Mouse (Mus musculus) thymus, postnatal 4 days (tissue): ENCODE measurements around the gene Rpap1.

ENCODE experiments used
- DNase-seq: peaks from one replicate; pipeline ENCODE4 v3.0.0; 2021

The Rpap1 gene

GRCm38 (mm10) chr2:119798246-119798927, 11.1 kb upstream of the Rpap1 start:
- DNase-seq: peak; percentile 76

GRCm38 (mm10) chr2:119797279-119797783, 10.0 kb upstream of the Rpap1 start, which contains the start of gene Tyro3:
TSS of gene Tyro3 (plus strand) at chr2:119797733.
- no peak for DNase-seq

- no peak for DNase-seq
Measured at GRCm38 (mm10) chr2:119789996-119790395, 2.7 kb upstream of the Rpap1 start.

GRCm38 (mm10) chr2:119767246-119767645, 20.1 kb downstream of the Rpap1 start:
- peak; percentile 41 for DNase-seq

- no peak for DNase-seq
Measured at GRCm38 (mm10) chr2:119763924-119764323, 23.4 kb downstream of the Rpap1 start.

GRCm38 (mm10) chr2:119762276-119762675, 25.1 kb downstream of the Rpap1 start:
- DNase-seq: no peak

- no peak for DNase-seq
Measured at GRCm38 (mm10) chr2:119760251-119760650, 27.1 kb downstream of the Rpap1 start, which contains the start of gene Ltk. TSS of gene Ltk (minus strand) at chr2:119760431.

GRCm38 (mm10) chr2:119758844-119759835, 28.2 kb downstream of the Rpap1 start:
- DNase-seq: peak; percentile 71

GRCm38 (mm10) chr2:119758101-119758843, 29.1 kb downstream of the Rpap1 start:
- peak; percentile 62 for DNase-seq

GRCm38 (mm10) chr2:119757601-119758100, 29.7 kb downstream of the Rpap1 start:
- peak; percentile 49 for DNase-seq

GRCm38 (mm10) chr2:119749260-119749659, 38.1 kb downstream of the Rpap1 start:
- no peak for DNase-seq

- no peak for DNase-seq
Measured at GRCm38 (mm10) chr2:119747554-119747953, 39.8 kb downstream of the Rpap1 start.

GRCm38 (mm10) chr2:119745281-119745680, 42.1 kb downstream of the Rpap1 start:
- DNase-seq: no peak

- DNase-seq: peak; percentile 46
Measured at GRCm38 (mm10) chr2:119744163-119745111, 42.9 kb downstream of the Rpap1 start.

GRCm38 (mm10) chr2:119743808-119744162, 43.6 kb downstream of the Rpap1 start:
- peak; percentile 25 for DNase-seq

- DNase-seq: peak; percentile 50
Measured at GRCm38 (mm10) chr2:119743176-119743807, 44.0 kb downstream of the Rpap1 start.

- DNase-seq: peak; percentile 79
Measured at GRCm38 (mm10) chr2:119742461-119743175, 44.7 kb downstream of the Rpap1 start.

- peak; percentile 83 for DNase-seq
Measured at GRCm38 (mm10) chr2:119741581-119742411, 45.5 kb downstream of the Rpap1 start, which contains the start of gene Itpka. TSS of gene Itpka (plus strand) at chr2:119742337.

- DNase-seq: no peak
Measured at GRCm38 (mm10) chr2:119740567-119740966, 46.8 kb downstream of the Rpap1 start.
